Mouse (Mus musculus): Measurements from ENCODE around the gene Pafah1b3.

The Pafah1b3 gene

DNA sequence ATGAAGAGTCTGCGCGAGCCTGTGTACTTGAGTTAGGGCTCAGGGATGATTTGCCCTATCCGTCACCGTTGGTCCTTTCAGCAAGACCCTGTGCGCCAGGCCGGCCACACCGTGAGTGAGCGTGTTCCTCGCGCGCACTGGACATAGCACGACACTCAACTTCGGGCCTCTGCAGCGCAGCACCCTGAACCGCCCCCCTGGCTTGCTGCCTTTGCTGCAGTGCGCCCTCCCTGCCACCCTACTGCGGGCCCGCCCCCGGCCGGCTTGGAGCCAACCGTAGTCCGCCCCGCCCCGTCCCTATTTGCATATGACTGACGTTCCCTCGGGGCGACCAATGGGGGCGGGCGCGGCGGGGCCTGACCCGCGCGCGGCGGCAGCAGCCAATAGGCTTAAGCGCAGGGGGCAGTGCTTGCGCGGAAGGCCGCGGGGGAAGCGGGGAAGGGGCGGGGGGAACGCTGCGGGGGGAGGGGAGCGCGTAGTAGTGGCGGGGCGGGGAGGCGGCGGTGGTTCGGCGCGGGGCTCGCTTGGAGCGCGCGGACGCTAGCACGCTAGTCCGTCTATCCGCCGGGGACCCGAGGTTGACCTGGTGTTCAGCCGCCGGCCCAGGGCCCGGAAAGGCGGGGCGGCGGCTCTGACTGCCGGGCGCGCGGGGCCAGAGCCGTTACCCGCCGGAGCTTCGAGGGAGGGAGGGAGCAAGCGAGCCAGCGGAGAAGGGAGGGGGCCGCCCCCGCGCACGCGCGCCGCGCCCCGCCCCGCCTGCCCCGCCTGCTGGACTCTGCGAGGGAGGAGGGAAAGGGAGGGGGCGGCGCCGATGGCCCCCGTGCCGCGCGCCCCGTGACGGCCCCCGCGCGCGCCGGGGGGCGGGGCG lies 15.8 kb downstream of the Pafah1b3 start:
- DNase-seq (ENCODE audit: low spot score): peak; percentile 95

DNA sequence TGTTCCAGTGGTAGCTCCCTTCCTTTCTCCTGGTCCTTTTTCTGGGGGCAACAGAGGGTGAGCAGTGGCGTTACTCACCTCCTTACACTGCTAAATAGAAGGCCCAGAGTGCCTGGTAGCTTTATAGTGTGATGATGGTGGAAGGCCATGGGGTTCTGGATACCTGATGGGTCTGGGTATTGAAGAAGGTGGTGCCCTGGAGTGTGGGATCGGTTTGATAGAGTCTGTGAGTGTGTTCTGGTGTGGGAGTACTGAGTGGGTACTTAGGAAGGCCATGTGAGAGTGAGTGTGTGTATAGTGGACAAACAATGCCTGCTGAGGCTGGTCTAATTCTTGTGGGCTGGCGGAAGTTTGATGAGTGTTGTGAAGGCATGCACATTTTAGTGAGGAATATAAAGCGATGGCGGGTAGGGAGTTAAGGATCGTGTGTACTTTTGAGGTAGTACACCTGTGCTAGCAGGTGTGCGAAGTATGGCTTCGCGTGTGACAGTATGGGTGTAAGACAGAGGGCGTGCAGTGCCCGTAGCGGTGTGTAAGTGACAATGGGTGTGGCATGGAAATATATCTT lies 16.5 kb downstream of the Pafah1b3 start:
- no peak for DNase-seq (ENCODE audit: low spot score)

GRCm38 (mm10) chr7:25279861-25280791 lies 17.7 kb downstream of the Pafah1b3 start:
- DNase-seq (ENCODE audit: low spot score): peak; percentile 80

DNA sequence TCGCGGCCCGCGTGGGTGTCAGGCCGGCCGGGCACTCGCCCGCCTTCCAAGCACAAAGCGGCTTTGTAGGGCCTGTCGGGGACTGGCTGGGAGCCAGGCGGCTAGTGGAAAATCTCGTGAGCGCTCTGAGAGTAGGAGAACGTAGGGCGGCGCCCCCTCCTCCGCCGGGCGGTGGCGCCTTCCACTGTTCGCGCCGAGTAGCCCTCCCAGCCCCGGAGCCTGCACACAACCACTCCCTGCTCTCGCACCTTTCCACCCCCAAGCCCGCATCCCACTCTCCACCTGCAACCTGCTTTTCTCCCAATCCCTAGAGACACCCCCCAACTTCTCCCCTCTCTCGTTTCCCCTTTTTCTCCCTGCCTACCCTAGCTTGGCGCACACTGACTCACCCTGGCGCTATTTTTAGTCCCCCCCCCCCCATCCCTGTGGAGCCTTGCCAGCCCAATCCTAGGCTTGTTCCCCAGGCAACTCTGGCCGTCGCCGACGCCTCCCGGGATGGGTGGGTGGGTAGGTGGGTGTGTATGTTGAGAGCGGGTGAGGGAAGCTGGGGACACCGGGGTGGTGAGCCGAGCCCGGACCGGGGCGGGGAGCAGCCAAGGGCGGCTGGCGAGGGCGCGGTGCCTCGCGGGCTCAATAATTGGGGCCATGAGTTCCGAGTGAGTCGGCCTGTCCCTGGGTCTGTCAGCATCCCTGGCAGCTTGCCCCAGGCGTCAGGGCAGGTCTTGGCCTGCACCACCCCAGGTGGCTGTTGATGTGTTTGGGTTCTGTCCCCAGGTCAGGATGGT lies 18.5 kb downstream of the Pafah1b3 start:
- DNase-seq (ENCODE audit: low spot score): peak; percentile 94

- DNase-seq (ENCODE audit: low spot score): peak; percentile 81
Measured at GRCm38 (mm10) chr7:25278341-25279075, 19.3 kb downstream of the Pafah1b3 start.

DNA sequence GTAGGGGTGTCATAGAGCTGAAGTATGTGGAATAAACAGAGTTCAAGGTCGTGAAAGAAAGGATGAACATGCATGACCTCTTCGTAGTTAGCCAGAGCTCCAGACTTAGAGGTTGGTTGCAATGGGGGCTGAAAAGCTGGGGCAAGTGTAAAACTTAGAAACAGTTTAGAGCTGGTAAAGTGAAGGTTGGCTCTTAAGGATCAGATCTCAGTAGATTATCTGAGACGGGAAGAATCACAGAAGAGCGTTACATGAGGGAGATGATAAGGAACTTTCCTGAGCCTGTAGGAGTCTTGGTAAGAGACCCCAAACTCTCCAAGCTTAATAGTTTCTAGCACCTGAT lies 19.8 kb downstream of the Pafah1b3 start:
- DNase-seq (ENCODE audit: low spot score): no peak

DNA sequence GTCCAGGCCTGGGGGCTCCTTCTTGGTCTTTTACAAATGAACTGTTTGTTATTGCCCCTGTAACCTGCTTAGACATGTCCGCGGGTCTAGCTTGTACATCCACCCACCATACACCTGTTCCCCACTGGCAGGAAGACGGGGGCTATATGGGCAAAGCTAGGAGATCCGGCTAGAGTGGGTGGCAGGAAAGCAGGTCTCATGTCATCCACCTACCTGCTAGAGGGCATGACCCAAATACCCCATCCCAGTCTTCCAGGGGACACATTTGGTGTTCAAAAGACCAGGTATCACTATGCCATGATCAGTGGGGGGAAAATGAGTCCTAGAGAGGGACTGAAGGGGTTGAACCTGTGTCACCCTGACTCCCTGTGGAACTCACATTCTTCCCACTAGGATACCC lies 20.4 kb downstream of the Pafah1b3 start:
- DNase-seq (ENCODE audit: low spot score): no peak

DNA sequence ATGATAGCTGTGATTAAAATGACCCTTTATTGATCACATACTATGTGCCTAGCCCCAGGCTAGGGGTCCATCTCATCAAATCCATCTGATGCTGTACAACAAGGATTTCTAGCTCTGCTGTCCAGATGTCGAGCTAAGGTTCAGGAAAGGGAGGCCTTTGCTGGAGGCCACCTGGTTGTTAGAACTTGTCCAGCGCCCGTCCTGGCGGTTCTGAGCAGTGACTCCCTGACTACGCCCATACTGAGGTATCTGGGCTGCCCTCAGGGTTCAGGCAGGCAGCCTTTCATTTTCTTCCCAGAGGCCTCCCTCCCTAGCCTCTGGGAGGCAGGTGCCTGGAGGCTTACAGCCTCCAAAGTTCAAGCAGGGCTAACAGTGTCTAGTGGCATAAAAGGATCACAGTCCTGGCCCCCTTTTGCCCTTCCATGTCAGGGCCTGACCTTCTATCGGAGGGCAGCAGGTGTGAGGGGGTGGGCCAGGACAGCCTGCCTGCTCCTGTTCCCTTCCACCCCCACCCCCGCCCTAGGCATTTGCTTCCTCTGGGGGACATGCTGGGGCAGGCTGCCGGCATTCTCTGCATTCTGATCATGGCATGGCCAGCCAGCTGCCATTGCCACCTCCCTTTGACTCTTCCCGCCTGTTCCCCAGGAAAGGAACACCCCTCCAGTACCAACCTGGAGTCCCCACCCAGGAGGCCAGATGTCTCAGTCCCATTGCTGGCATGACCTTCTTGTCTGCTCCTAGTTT lies 22.1 kb downstream of the Pafah1b3 start:
- DNase-seq (ENCODE audit: low spot score): no peak

- DNase-seq (ENCODE audit: low spot score): no peak
Measured at GRCm38 (mm10) chr7:25274996-25275395, 22.8 kb downstream of the Pafah1b3 start.

GRCm38 (mm10) chr7:25274571-25274970 lies 23.2 kb downstream of the Pafah1b3 start:
- no peak for DNase-seq (ENCODE audit: low spot score)

DNA sequence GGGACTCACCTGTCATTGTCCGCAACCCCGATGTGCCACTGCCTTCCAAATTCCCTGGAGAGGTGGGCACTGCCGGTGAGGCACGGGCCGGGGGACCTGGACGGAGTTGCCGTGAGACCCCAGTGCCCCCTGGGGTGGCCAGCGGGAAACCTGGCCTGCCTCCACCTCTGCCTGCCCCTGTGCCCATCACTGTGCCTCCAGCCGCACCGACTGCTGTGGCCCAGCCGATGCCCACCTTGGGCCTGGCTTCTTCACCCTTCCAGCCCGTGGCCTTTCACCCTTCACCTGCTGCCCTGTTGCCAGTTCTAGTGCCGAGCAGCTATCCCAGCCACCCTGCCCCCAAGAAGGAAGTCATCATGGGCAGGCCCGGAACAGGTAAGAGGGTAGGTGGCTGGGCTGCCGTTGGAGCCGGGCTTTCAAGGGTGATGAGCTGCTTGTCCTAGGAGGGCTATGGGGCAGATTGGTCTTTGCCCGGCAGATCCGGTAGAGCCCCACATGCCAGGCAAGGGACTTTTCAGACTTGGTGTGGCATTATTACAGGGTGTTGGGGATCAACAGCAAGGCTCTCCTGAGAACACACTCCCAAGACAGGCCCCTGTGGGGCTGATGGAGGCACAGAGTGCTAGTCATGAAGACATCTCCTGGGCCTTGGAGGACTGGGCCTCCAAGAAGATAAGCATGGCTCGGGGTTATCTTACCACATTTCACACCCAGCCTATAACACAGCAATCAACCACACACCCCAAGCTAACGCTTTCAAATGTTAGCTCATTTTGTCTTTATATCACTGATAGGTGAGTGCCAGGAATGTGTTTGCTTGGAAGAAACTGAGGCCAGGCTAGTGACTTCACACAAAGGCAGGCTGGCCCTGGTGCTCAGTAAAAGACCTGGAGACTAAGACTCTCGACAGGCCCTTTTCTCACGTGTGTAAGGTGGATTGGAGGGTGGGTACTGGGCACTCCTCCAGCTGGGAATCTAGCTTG lies 24.2 kb downstream of the Pafah1b3 start:
- DNase-seq (ENCODE audit: low spot score): no peak

DNA sequence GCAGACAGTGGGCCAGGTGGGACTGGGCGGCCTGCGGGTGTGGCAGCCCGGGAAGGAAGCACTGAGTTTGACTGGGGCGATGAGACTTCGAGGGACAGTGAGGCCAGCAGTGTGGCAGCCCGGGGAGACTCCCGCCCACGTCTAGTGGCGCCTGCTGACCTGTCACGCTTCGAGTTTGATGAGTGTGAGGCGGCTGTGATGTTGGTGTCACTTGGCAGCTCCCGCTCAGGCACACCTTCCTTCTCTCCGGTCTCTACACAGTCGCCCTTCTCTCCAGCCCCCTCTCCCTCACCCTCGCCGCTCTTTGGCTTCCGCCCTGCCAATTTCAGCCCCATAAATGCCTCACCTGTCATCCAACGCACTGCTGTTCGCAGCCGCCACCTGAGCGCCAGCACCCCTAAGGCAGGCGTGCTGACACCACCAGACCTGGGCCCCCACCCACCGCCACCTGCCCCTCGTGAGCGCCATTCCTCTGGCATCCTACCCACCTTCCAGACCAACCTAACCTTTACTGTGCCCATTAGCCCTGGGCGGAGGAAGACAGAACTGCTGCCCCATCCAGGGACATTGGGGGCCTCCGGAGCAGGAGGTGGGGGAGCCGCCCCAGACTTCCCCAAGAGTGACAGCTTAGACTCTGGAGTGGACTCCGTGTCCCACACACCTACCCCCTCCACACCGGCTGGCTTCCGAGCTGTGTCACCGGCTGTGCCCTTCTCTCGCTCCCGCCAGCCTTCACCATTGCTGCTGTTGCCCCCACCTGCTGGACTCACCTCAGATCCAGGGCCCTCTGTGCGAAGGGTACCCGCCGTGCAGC lies 25.1 kb downstream of the Pafah1b3 start:
- no peak for DNase-seq (ENCODE audit: low spot score)

GRCm38 (mm10) chr7:25271651-25272444 lies 25.9 kb downstream of the Pafah1b3 start:
- DNase-seq (ENCODE audit: low spot score): no peak

DNA sequence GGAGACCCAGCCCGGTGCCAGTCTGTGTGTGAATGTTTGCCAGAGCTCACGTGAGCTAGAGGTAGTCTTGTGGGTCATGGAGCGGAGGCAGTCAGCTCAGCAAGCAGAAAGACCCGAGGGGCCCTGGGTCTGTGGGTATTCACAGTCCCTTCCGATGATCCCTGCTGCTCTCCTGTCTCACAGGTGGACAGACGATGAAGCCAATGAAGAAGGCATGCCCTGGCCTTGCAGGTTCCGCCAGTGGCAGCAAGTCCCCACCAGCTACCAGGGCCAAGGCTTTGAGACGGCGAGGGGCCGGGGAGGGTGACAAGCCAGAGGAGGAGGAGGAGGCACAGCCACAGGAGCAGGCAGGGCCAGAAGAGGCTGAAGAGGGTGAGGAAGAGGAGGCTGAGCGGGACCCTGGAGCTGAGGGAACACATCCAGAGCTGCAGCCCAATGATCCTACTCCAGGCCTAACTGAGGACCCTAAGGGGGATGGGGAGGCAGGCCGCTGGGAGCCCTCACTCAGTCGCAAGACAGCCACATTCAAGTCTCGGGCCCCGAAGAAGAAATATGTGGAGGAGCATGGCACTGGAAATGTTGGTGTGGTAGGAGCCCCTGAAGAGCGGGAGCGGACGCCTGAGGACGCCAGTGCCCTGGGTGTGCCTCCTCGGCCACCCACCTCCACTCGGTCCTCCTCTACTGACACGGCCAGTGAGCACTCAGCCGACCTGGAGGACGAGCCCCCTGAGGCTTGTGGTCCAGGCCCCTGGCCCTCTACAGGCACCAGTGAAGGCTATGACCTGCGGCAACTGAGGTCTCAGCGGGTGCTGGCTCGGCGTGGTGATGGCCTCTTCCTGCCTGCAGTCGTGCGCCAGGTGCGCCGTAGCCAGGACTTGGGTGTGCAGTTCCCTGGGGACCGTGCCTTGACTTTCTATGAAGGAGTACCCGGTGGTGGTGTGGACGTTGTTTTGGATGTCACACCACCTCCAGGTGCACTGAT lies 26.8 kb downstream of the Pafah1b3 start:
- no peak for DNase-seq (ENCODE audit: low spot score)

DNA sequence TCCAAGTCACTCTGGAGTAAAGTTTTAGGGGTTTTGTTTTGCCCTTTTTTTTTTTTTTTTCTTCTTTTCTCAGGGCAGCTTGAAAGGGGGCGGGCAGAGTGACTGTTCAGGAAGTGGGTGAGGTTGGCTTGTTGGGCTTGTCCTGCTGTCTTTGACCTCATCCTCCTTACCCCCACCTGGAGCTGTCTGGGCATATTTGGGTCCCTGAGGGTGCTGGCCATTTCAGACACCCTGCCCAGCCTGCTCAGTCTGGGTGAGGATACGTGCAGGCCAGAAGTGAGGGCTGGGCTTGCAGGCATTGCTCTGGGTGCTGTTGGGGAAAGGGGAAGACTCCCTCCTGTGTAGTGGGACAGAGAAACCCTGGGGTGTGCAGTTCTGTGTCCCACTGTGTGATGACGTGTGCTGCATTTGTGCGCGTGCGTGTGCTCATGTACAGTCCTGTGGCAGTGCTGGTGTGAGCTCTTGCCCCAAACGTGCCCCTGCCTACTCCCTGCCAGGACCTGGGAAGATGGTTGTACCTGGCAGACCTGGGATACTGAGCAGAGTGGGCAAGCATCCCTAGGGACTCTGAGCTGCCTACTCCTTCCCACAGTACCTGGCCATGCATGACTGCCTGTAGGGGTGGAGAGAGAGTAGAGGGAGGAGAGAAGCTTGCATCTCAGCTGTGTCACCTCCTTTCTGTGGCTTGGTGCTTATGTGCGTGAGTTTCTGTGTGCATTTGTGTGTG lies 28.1 kb downstream of the Pafah1b3 start:
- DNase-seq (ENCODE audit: low spot score): no peak

GRCm38 (mm10) chr7:25269029-25269428 lies 28.8 kb downstream of the Pafah1b3 start:
- no peak for DNase-seq (ENCODE audit: low spot score)

Data from MN1 (cell line).